Mouse (Mus musculus) liver, embryonic 14 days (tissue): Measurements from ENCODE around the gene Car11. TPM values are rescaled to one million over a fixed set of nuclear protein-coding genes. Genes with fewer than 3 reads are reported as not detected.

Experiments
- polyA plus RNA-seq: library from polyadenylated mRNA; depleted of rRNA; stranded (reverse); fragments of >200 nt; gene quantifications from 2 replicates; pipeline ENCODE4 v1.2.3, GENCODE M21; 2012; rRNA removed

Gene Car11
- polyA plus RNA-seq, result 0.14 and 0.37 TPM in 2 replicates

GRCm38 (mm10) chr7:45699523-45700141 lies at the start of gene Car11:
TSS of gene Car11 (plus strand) at chr7:45699843.

GRCm38 (mm10) chr7:45666161-45666560 lies 33.5 kb upstream of the Car11 start, which contains the start of gene Fut2:
TSS of gene Fut2 (minus strand) at chr7:45666394.

GRCm38 (mm10) chr7:45683396-45684050 lies 16.1 kb upstream of the Car11 start, which contains the start of gene Ntn5:
TSS of gene Ntn5 (plus strand) at chr7:45684022.

GRCm38 (mm10) chr7:45693921-45694591 lies 5.6 kb upstream of the Car11 start, which contains the start of gene Sec1:
TSS of gene Sec1 (minus strand) at chr7:45694402.

GRCm38 (mm10) chr7:45704730-45705442 lies 5.2 kb downstream of the Car11 start, which contains the start of gene Dbp:
TSS of gene Dbp (plus strand) at chr7:45705088.

GRCm38 (mm10) chr7:45715090-45715708 lies 15.6 kb downstream of the Car11 start, which contains the start of gene Rpl18:
TSS of gene Rpl18 (plus strand) at chr7:45715457.

GRCm38 (mm10) chr7:45717918-45718297 lies 18.3 kb downstream of the Car11 start, which contains the start of gene Sphk2:
TSS of gene Sphk2 (minus strand) at chr7:45718002.

GRCm38 (mm10) chr7:45720413-45721233 lies 21.0 kb downstream of the Car11 start, which contains the start of gene Fam83e:
TSS of gene Fam83e (plus strand) at chr7:45721212.

GRCm38 (mm10) chr7:45725713-45726112 lies 26.1 kb downstream of the Car11 start, which contains the start of gene Spaca4:
TSS of gene Spaca4 (minus strand) at chr7:45725813.

Other genes with a start within 250 kb of the Car11 start
- 1,332 and 1,795 TPM in 2 replicates for gene Ftl1, start 240.0 kb upstream of the Car11 start, polyA plus RNA-seq
- gene Bax, start 232.9 kb upstream of the Car11 start, polyA plus RNA-seq, result 52.2 and 58.7 TPM in 2 replicates
- gene Tulp2, start 218.0 kb upstream of the Car11 start, polyA plus RNA-seq, result 0.18 and 0.29 TPM in 2 replicates
- gene Gm45808, start 213.0 kb upstream of the Car11 start, polyA plus RNA-seq, result 0.06 TPM in 1 of 2 replicates, not detected in the other
- gene Dhdh, start 211.0 kb upstream of the Car11 start, polyA plus RNA-seq, result 2.0 and 2.2 TPM in 2 replicates
- gene Nucb1, start 189.4 kb upstream of the Car11 start, polyA plus RNA-seq, result 55.1 and 58.3 TPM in 2 replicates
- 112 and 129 TPM in 2 replicates for gene Ppp1r15a, start 173.6 kb upstream of the Car11 start, polyA plus RNA-seq
- gene Plekha4, start 173.5 kb upstream of the Car11 start, polyA plus RNA-seq, result 0.75 and 0.86 TPM in 2 replicates
- 1.1 and 1.7 TPM in 2 replicates for gene Hsd17b14, start 144.9 kb upstream of the Car11 start, polyA plus RNA-seq
- 35.6 and 40.6 TPM in 2 replicates for gene Bcat2, start 129.7 kb upstream of the Car11 start, polyA plus RNA-seq
- gene Fgf21, start 84.4 kb upstream of the Car11 start, polyA plus RNA-seq, result not detected in 2 replicates
- gene Fut1, start 82.6 kb upstream of the Car11 start, polyA plus RNA-seq, result 0.01 TPM in 1 of 2 replicates, not detected in the other
- 0.09 and 0.10 TPM in 2 replicates for gene Izumo1, start 78.0 kb upstream of the Car11 start, polyA plus RNA-seq
- 2.0 and 2.2 TPM in 2 replicates for gene Rasip1, start 72.4 kb upstream of the Car11 start, polyA plus RNA-seq
- 0.37 and 0.43 TPM in 2 replicates for gene Mamstr, start 59.9 kb upstream of the Car11 start, polyA plus RNA-seq
- gene Fut2, start 33.4 kb upstream of the Car11 start, polyA plus RNA-seq, result not detected in 2 replicates
- not detected in 2 replicates for gene Ntn5, start 15.8 kb upstream of the Car11 start, polyA plus RNA-seq
- 0.02 TPM in 1 of 2 replicates, not detected in the other for gene Sec1, start 5.4 kb upstream of the Car11 start, polyA plus RNA-seq
- 0.67 TPM in 2 replicates for gene Dbp, start 5.2 kb downstream of the Car11 start, polyA plus RNA-seq
- gene Rpl18, start 15.6 kb downstream of the Car11 start, polyA plus RNA-seq, result 524 and 540 TPM in 2 replicates
- 6.3 and 7.1 TPM in 2 replicates for gene Sphk2, start 18.2 kb downstream of the Car11 start, polyA plus RNA-seq
- gene Fam83e, start 21.4 kb downstream of the Car11 start, polyA plus RNA-seq, result 0.21 and 0.32 TPM in 2 replicates
- gene Spaca4, start 26.0 kb downstream of the Car11 start, polyA plus RNA-seq, result not detected in 2 replicates
- 0.13 and 0.24 TPM in 2 replicates for gene Lmtk3, start 83.9 kb downstream of the Car11 start, polyA plus RNA-seq
- gene Sult2b1, start 84.8 kb downstream of the Car11 start, polyA plus RNA-seq, result 0.22 and 0.28 TPM in 2 replicates
- 19.2 and 19.7 TPM in 2 replicates for gene Cyth2, start 114.7 kb downstream of the Car11 start, polyA plus RNA-seq
- gene Kcnj14, start 124.9 kb downstream of the Car11 start, polyA plus RNA-seq, result 0.08 TPM in 2 replicates
- 11.5 and 14.3 TPM in 2 replicates for gene Grwd1, start 131.1 kb downstream of the Car11 start, polyA plus RNA-seq
- 52.6 and 59.3 TPM in 2 replicates for gene Kdelr1, start 172.9 kb downstream of the Car11 start, polyA plus RNA-seq
- gene Grin2d, start 178.5 kb downstream of the Car11 start, polyA plus RNA-seq, result 0.09 TPM in 2 replicates
- 0.64 and 0.83 TPM in 2 replicates for gene Syngr4, start 196.9 kb downstream of the Car11 start, polyA plus RNA-seq
- gene Tmem143, start 197.1 kb downstream of the Car11 start, polyA plus RNA-seq, result 7.8 and 8.8 TPM in 2 replicates
- gene Emp3, start 221.6 kb downstream of the Car11 start, polyA plus RNA-seq, result 22.4 and 25.3 TPM in 2 replicates
- 1.0 and 1.1 TPM in 2 replicates for gene Ccdc114, start 224.2 kb downstream of the Car11 start, polyA plus RNA-seq